Mouse (Mus musculus): ENCODE data around the gene Mb.

Gene Mb

GRCm38 (mm10) chr15:76979799-76980198 is 70.7 kb downstream of the Mb start:
- no peak for DNase-seq (ENCODE audit: low read depth, low spot score)

DNA sequence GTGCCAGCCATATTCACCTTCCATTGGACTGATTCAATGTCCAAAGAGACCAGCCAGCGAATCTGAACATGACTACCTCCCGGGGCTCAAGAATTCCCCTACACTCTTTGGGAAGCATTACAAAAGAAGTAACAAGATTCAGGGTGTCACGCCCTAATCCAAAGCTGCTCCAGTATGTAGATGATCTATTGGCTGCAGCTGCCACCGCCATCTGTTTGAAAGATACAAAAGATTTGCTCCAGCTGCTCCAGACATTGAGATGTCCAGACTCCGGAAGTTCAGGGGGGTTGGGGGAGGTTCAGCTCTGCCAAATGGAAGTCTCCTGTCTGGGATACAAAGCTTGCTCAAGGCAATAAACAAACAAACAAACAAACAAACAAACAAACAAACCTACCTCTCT is 73.9 kb downstream of the Mb start:
- DNase-seq (ENCODE audit: low read depth, low spot score), result no peak

GRCm38 (mm10) chr15:76973855-76974651 is 76.4 kb downstream of the Mb start:
- peak; percentile 92 for DNase-seq (ENCODE audit: low read depth, low spot score)

DNA sequence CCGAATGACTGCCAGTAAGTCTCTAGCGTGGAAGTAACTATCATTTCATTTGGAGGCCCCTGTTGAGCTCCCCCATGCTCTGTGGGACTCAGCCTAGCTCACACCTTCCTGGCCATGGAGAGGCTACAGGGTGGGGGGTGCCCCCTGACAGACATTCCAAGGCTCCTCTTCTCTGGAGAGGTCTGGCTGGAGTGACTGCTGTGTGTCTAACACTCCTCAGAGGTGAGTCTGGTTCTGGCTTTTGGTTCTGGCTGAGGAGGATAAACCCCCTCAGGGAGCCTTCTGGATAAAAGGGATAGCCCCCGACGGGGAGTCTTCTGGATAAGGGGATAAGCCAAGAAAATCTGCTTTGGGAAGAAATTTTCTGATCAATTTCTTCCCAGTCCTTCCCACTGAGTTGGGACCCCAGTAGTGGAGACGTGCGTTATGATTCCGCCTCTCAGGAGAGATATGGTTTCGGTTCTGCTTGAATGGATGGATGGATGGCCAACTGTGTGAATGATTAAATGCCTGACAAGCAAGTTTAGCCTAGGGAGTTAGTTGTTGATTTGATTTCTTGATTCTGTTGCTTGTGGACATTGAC is 77.1 kb downstream of the Mb start:
- no peak for DNase-seq (ENCODE audit: low read depth, low spot score)

GRCm38 (mm10) chr15:76972661-76973060 is 77.8 kb downstream of the Mb start:
- no peak for DNase-seq (ENCODE audit: low read depth, low spot score)
